Mouse (Mus musculus) heart, adult 2 months (tissue): ENCODE results near the gene Spata13.

Source experiments
- CTCF ChIP-seq: fragments of 200-600 bp; IDR thresholded peaks from 2 replicates; pipeline ENCODE4 v1.8.1; 2022; ENCODE audit warnings: antibody characterized with exemption, mild to moderate bottlenecking, moderate library complexity
- EP300 ChIP-seq: fragments of 200-500 bp; IDR thresholded peaks from 2 replicates; pipeline ENCODE4 v1.6.1; 2011; ENCODE audit warnings: low read depth, low read length, control low read depth; ENCODE audit not compliant: insufficient read depth

GRCm38 (mm10) chr14:60630981-60631380, 2.8 kb upstream of the Spata13 start:
- TF ChIP-seq CTCF (no peak), EP300 (no peak)
